Mouse (Mus musculus): ENCODE measurements around the gene Gm28891.
"Not testable (repeated sequence)": the region's sequence is repeated elsewhere in the genome, so short reads cannot be mapped to it uniquely, and the experiment has no call there.

Gm28891 gene

GRCm38 (mm10) chrY:60240902-60241301 lies at the start of gene Gm28891:
TSS of gene Gm28891 (plus strand) at chrY:60241202.
- not testable (repeated sequence) for DNase-seq

Measured in cerebellum, postnatal 14 days (tissue).